Mouse (Mus musculus): ENCODE measurements at regions not wholly inside any gene's neighbourhood (a gene's known extent, or its start where the extent isn't known, plus 50 kb on each side); places are given as distances from the start of the nearest gene placed in this dataset.

DNA sequence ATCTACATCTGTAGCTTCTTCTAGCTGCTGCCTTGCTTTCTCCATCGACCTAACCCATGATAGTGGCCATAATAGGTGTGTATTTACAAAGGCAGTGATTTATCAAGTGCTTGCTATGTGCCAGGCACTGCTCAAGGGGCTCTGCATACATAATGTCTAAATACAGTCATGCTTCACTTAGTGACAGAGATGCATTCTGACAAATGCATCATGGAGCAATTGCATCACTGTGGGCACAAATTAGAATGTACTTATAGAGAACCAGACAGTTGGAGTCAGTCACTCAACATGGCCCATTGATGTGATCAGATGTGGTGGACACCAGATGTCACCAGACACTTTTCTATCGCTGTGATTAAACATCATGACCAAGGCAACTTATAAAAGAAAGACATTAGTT is 223.3 kb upstream of the Ntm start:
- Histone ChIP-seq H3K4me3 (ENCODE audit: low read depth, low read length) (no peak overlapping the region), H3K27me3 (ENCODE audit: control insufficient read depth, insufficient read depth, low read length) (no peaks in the 10 kb centered on the region), H3K4me2 (ENCODE audit: low read depth, low read length) (no peak overlapping the region), H3K27ac (ENCODE audit: low read depth, low read length) (no peak overlapping the region), H3K36me3 (ENCODE audit: control insufficient read depth, insufficient read depth, low read length) (no peaks in the 10 kb centered on the region), H3K9ac (replicated peaks; ENCODE audit: low read depth, low read length) (no peak overlapping the region), H3K4me1 (ENCODE audit: control insufficient read depth, insufficient read depth, low read length) (0 out of 2 replicates have a peak, but pooled peaks cover 2% of the 10 kb centered on the region), H3K9me3 (ENCODE audit: control insufficient read depth, low read length) (no peaks in the 10 kb centered on the region)
- WGBS: 81% methylated on average over 2 of the region's 2 CpGs
- no peak for ATAC-seq (ENCODE audit: low read depth)

DNA sequence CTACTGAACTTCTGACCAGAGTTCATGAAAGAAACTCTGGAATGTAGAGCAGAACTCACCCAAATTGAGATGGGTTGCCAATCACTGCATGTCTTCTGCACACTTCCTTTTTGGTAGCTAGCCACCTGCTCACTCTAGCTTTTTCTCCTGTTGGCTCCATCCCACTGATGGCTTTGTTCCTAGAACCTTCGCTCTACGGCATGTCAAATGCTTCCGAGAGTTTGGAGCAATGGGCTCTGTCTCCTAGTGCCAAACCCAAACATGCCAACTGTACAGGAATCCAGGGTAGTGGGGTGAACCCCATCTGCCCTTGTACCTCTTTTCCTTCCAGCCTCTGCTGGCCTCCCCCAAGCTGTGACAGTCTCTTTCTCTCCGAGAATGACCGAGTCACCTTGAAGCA is 227.1 kb upstream of the Ntm start:
- Histone ChIP-seq H3K27me3 (ENCODE audit: control insufficient read depth, insufficient read depth, low read length) (no peaks in the 10 kb centered on the region), H3K4me3 (ENCODE audit: low read depth, low read length) (no peak overlapping the region), H3K36me3 (ENCODE audit: control insufficient read depth, insufficient read depth, low read length) (no peaks in the 10 kb centered on the region), H3K9ac (replicated peaks; ENCODE audit: low read depth, low read length) (no peak overlapping the region), H3K4me1 (ENCODE audit: control insufficient read depth, insufficient read depth, low read length) (no peaks in the 10 kb centered on the region), H3K4me2 (ENCODE audit: low read depth, low read length) (no peak overlapping the region), H3K27ac (ENCODE audit: low read depth, low read length) (no peak overlapping the region), H3K9me3 (ENCODE audit: control insufficient read depth, low read length) (no peaks in the 10 kb centered on the region)
- ATAC-seq (ENCODE audit: low read depth): no peak
- 97% methylated on average over 5 of the region's 5 CpGs for WGBS

- Histone ChIP-seq H3K4me3 (ENCODE audit: low read depth, low read length) (no peak overlapping the region), H3K27me3 (ENCODE audit: control insufficient read depth, insufficient read depth, low read length) (no peaks in the 10 kb centered on the region), H3K4me1 (ENCODE audit: control insufficient read depth, insufficient read depth, low read length) (no peaks in the 10 kb centered on the region), H3K36me3 (ENCODE audit: control insufficient read depth, insufficient read depth, low read length) (no peaks in the 10 kb centered on the region), H3K9ac (replicated peaks; ENCODE audit: low read depth, low read length) (no peak overlapping the region), H3K9me3 (ENCODE audit: control insufficient read depth, low read length) (no peaks in the 10 kb centered on the region), H3K27ac (ENCODE audit: low read depth, low read length) (no peak overlapping the region), H3K4me2 (ENCODE audit: low read depth, low read length) (no peak overlapping the region)
- no peak for ATAC-seq (ENCODE audit: low read depth)
These were observed 228.2 kb upstream of the Ntm start for GRCm38 (mm10) chr9:30191119-30191518.

DNA sequence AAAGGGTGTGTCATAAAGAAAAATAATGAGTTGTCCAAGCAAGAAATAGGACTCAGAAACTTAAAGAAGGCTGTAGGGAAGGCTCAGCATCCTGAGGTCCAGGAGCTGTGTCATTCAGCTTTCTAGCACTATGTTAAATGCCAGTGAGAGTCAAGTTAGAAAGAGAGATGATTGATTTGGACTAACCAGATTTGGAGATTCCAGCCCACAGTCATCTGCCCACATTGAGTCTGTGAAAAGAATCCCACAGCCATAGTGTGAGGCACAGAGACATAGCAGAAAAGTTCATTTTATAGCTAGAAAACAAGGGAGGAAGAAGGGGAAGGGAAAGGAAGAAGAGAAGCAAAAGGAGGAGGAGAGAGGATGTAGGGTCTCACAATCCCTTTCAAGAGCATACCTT is 229.0 kb upstream of the Ntm start:
- no peaks in the 10 kb centered on the region for H3K27me3 ChIP-seq (ENCODE audit: control insufficient read depth, insufficient read depth, low read length)
- no peak overlapping the region for H3K4me2 ChIP-seq (ENCODE audit: low read depth, low read length)
- no peak overlapping the region for H3K9ac ChIP-seq (replicated peaks; ENCODE audit: low read depth, low read length)
- no peak overlapping the region for H3K27ac ChIP-seq (ENCODE audit: low read depth, low read length)
- H3K36me3 ChIP-seq (ENCODE audit: control insufficient read depth, insufficient read depth, low read length): no peaks in the 10 kb centered on the region
- H3K4me3 ChIP-seq (ENCODE audit: low read depth, low read length): no peak overlapping the region
- H3K4me1 ChIP-seq (ENCODE audit: control insufficient read depth, insufficient read depth, low read length): no peaks in the 10 kb centered on the region
- ATAC-seq (ENCODE audit: low read depth): no peak
- H3K9me3 ChIP-seq (ENCODE audit: control insufficient read depth, low read length): no peaks in the 10 kb centered on the region

- H3K36me3 ChIP-seq (ENCODE audit: control insufficient read depth, insufficient read depth, low read length): no peaks in the 10 kb centered on the region
- ATAC-seq (ENCODE audit: low read depth): no peak
- H3K4me2 ChIP-seq (ENCODE audit: low read depth, low read length): no peak overlapping the region
- H3K4me3 ChIP-seq (ENCODE audit: low read depth, low read length): no peak overlapping the region
- no peaks in the 10 kb centered on the region for H3K27me3 ChIP-seq (ENCODE audit: control insufficient read depth, insufficient read depth, low read length)
- H3K9ac ChIP-seq (replicated peaks; ENCODE audit: low read depth, low read length): no peak overlapping the region
- no peaks in the 10 kb centered on the region for H3K4me1 ChIP-seq (ENCODE audit: control insufficient read depth, insufficient read depth, low read length)
- no peaks in the 10 kb centered on the region for H3K9me3 ChIP-seq (ENCODE audit: control insufficient read depth, low read length)
- H3K27ac ChIP-seq (ENCODE audit: low read depth, low read length): no peak overlapping the region
- 75% methylated on average over 3 of the region's 3 CpGs for WGBS
These were observed 231.9 kb upstream of the Ntm start for GRCm38 (mm10) chr9:30194866-30195265.

DNA sequence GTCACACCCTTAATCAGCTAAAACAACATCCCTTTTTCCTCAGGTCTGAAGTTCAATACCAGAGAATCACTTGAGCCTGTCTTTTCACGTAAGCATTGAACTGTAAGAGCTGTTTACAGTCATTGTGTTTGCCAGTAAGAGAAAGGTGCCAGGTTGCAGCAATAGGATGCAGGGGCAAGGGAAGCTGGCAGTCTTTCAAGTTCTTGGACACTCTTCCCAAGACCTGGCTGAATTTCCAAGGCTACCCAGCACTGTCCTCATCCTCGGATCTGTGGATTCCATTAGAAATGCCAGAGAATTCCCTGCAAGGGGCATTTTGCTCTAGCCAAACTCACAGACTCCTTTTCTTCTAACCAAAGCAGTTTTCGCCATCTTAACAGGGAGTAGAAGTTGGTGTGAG is 224.5 kb upstream of the Snx19 start:
- Histone ChIP-seq H3K9me3 (ENCODE audit: control insufficient read depth, low read length) (no peaks in the 10 kb centered on the region), H3K4me2 (ENCODE audit: low read depth, low read length) (no peak overlapping the region), H3K4me1 (ENCODE audit: control insufficient read depth, insufficient read depth, low read length) (no peaks in the 10 kb centered on the region), H3K27ac (ENCODE audit: low read depth, low read length) (no peak overlapping the region), H3K27me3 (ENCODE audit: control insufficient read depth, insufficient read depth, low read length) (no peaks in the 10 kb centered on the region), H3K9ac (replicated peaks; ENCODE audit: low read depth, low read length) (no peak overlapping the region), H3K4me3 (ENCODE audit: low read depth, low read length) (no peak overlapping the region), H3K36me3 (ENCODE audit: control insufficient read depth, insufficient read depth, low read length) (no peaks in the 10 kb centered on the region)
- ATAC-seq (ENCODE audit: low read depth): no peak
- WGBS: 90% methylated on average over 3 of the region's 3 CpGs

- Histone ChIP-seq H3K4me3 (ENCODE audit: low read depth, low read length) (no peak overlapping the region), H3K9me3 (ENCODE audit: control insufficient read depth, low read length) (no peaks in the 10 kb centered on the region), H3K27ac (ENCODE audit: low read depth, low read length) (no peak overlapping the region), H3K9ac (replicated peaks; ENCODE audit: low read depth, low read length) (no peak overlapping the region), H3K4me1 (ENCODE audit: control insufficient read depth, insufficient read depth, low read length) (no peaks in the 10 kb centered on the region), H3K36me3 (ENCODE audit: control insufficient read depth, insufficient read depth, low read length) (no peaks in the 10 kb centered on the region), H3K27me3 (ENCODE audit: control insufficient read depth, insufficient read depth, low read length) (no peaks in the 10 kb centered on the region), H3K4me2 (ENCODE audit: low read depth, low read length) (no peak overlapping the region)
- ATAC-seq (ENCODE audit: low read depth): no peak
- 88% methylated on average over 4 of the region's 4 CpGs for WGBS
These were observed 219.3 kb upstream of the Snx19 start for GRCm38 (mm10) chr9:30207631-30208030.

GRCm38 (mm10) chr9:30209806-30210205 is 217.1 kb upstream of the Snx19 start:
- no peaks in the 10 kb centered on the region for H3K4me1 ChIP-seq (ENCODE audit: control insufficient read depth, insufficient read depth, low read length)
- H3K9ac ChIP-seq (replicated peaks; ENCODE audit: low read depth, low read length): no peak overlapping the region
- WGBS: 36% methylated on average over 1 of the region's 1 CpGs
- H3K4me3 ChIP-seq (ENCODE audit: low read depth, low read length): no peak overlapping the region
- ATAC-seq (ENCODE audit: low read depth): no peak
- H3K36me3 ChIP-seq (ENCODE audit: control insufficient read depth, insufficient read depth, low read length): no peaks in the 10 kb centered on the region
- no peaks in the 10 kb centered on the region for H3K27me3 ChIP-seq (ENCODE audit: control insufficient read depth, insufficient read depth, low read length)
- H3K9me3 ChIP-seq (ENCODE audit: control insufficient read depth, low read length): no peaks in the 10 kb centered on the region
- no peak overlapping the region for H3K4me2 ChIP-seq (ENCODE audit: low read depth, low read length)
- no peak overlapping the region for H3K27ac ChIP-seq (ENCODE audit: low read depth, low read length)

DNA sequence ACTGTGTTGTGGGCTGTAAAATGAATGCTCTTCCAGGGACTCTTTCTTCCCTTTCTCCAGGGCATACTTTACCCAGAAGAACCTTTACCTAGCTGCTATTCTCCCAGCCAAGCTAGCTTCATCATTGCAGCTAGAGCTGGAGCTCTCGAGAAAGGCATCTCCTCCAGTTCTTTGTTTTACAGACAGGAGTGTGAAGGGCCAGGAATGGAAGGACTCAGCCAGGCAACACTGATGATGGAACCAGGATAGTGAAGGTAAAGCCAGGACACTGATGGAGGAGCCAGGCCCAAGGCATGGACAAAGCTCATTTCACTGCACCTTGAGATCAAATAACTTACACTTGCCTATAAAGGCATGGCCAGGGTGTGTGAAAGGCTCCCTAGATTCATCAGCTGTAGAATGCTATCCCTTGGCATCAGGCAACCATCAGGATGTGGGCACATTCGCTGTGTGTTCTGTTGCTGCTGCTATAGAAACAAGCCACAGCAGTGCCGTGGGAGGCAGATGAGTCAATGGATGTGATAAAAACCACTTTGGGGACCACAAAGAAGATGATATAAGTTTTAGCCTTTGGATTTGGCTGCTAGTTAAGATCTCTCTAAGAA is 214.3 kb upstream of the Snx19 start:
- Histone ChIP-seq H3K4me2 (ENCODE audit: low read depth, low read length) (no peak overlapping the region), H3K27ac (ENCODE audit: low read depth, low read length) (no peak overlapping the region), H3K9ac (replicated peaks; ENCODE audit: low read depth, low read length) (no peak overlapping the region), H3K27me3 (ENCODE audit: control insufficient read depth, insufficient read depth, low read length) (no peaks in the 10 kb centered on the region), H3K4me1 (ENCODE audit: control insufficient read depth, insufficient read depth, low read length) (no peaks in the 10 kb centered on the region), H3K36me3 (ENCODE audit: control insufficient read depth, insufficient read depth, low read length) (no peaks in the 10 kb centered on the region), H3K9me3 (ENCODE audit: control insufficient read depth, low read length) (no peaks in the 10 kb centered on the region), H3K4me3 (ENCODE audit: low read depth, low read length) (no peak overlapping the region)
- 87% methylated on average over 3 of the region's 3 CpGs for WGBS
- no peak for ATAC-seq (ENCODE audit: low read depth)

Measured in neural tube, embryonic 14.5 days (tissue).